Mouse (Mus musculus): ENCODE measurements at regions not wholly inside any gene's neighbourhood (a gene's known extent, or its start where the extent isn't known, plus 50 kb on each side); places are given as distances from the start of the nearest gene placed in this dataset.

- H3K36me3 ChIP-seq (ENCODE audit: control insufficient read depth, insufficient read depth, low read length) = no peaks in the 10 kb centered on the region
- ATAC-seq (ENCODE audit: low FRiP score, low TSS enrichment) (no peak), DNase-seq (no peak)
- H3K9ac ChIP-seq (replicated peaks; ENCODE audit: low read length) = no peak overlapping the region
- no peak overlapping the region for H3K4me2 ChIP-seq (ENCODE audit: low read length)
- no peaks in the 10 kb centered on the region for H3K4me1 ChIP-seq (ENCODE audit: control insufficient read depth, insufficient read depth, low read length)
- H3K27ac ChIP-seq (replicated peaks; ENCODE audit: low read depth, low read length) = no peak overlapping the region
- H3K9me3 ChIP-seq (ENCODE audit: control insufficient read depth, low read length) = no peaks in the 10 kb centered on the region
- H3K4me3 ChIP-seq (replicated peaks; ENCODE audit: low read depth, low read length) = no peak overlapping the region
- no peaks in the 10 kb centered on the region for H3K27me3 ChIP-seq (ENCODE audit: control insufficient read depth, insufficient read depth, low read length)
- WGBS = 37% methylated on average over 14 of the region's 14 CpGs
These were observed 615.3 kb upstream of the Sall1 start for GRCm38 (mm10) chr8:89658998-89659944.

- no peak overlapping the region for H3K27ac ChIP-seq (replicated peaks; ENCODE audit: low read depth, low read length)
- 0 out of 2 replicates have a peak overlapping the region, but pooled peaks have one; percentile 1 for H3K4me2 ChIP-seq (ENCODE audit: low read length)
- no peak overlapping the region for H3K4me3 ChIP-seq (replicated peaks; ENCODE audit: low read depth, low read length)
- no peaks in the 10 kb centered on the region for H3K36me3 ChIP-seq (ENCODE audit: control insufficient read depth, insufficient read depth, low read length)
- 50% methylated on average over 14 of the region's 14 CpGs for WGBS
- H3K9me3 ChIP-seq (ENCODE audit: control insufficient read depth, low read length) = no peaks in the 10 kb centered on the region
- H3K9ac ChIP-seq (replicated peaks; ENCODE audit: low read length) = no peak overlapping the region
- no peak for DNase-seq
- H3K4me1 ChIP-seq (ENCODE audit: control insufficient read depth, insufficient read depth, low read length) = no peaks in the 10 kb centered on the region
- H3K27me3 ChIP-seq (ENCODE audit: control insufficient read depth, insufficient read depth, low read length) = no peaks in the 10 kb centered on the region
- ATAC-seq (ENCODE audit: low FRiP score, low TSS enrichment) = no peak
These were observed 611.4 kb upstream of the Sall1 start for GRCm38 (mm10) chr8:89655369-89655768.

- ATAC-seq (ENCODE audit: low FRiP score, low TSS enrichment) (no peak), DNase-seq (no peak)
- Histone ChIP-seq H3K27ac (replicated peaks; ENCODE audit: low read depth, low read length) (no peak overlapping the region), H3K9me3 (ENCODE audit: control insufficient read depth, low read length) (0 out of 2 replicates have a peak, but pooled peaks cover 3% of the 10 kb centered on the region), H3K27me3 (ENCODE audit: control insufficient read depth, insufficient read depth, low read length) (no peaks in the 10 kb centered on the region), H3K9ac (replicated peaks; ENCODE audit: low read length) (no peak overlapping the region), H3K4me2 (ENCODE audit: low read length) (no peak overlapping the region), H3K4me1 (ENCODE audit: control insufficient read depth, insufficient read depth, low read length) (no peaks in the 10 kb centered on the region), H3K36me3 (ENCODE audit: control insufficient read depth, insufficient read depth, low read length) (no peaks in the 10 kb centered on the region), H3K4me3 (replicated peaks; ENCODE audit: low read depth, low read length) (no peak overlapping the region)
- WGBS = 74% methylated on average over 5 of the region's 5 CpGs
These were observed 605.4 kb upstream of the Sall1 start for GRCm38 (mm10) chr8:89649207-89649890.

- no peak for DNase-seq
- Histone ChIP-seq H3K4me1 (ENCODE audit: control insufficient read depth, insufficient read depth, low read length) (no peaks in the 10 kb centered on the region), H3K4me3 (replicated peaks; ENCODE audit: low read depth, low read length) (no peak overlapping the region), H3K9ac (replicated peaks; ENCODE audit: low read length) (no peak overlapping the region), H3K27ac (replicated peaks; ENCODE audit: low read depth, low read length) (no peak overlapping the region), H3K9me3 (ENCODE audit: control insufficient read depth, low read length) (0 out of 2 replicates have a peak, but pooled peaks cover 3% of the 10 kb centered on the region), H3K36me3 (ENCODE audit: control insufficient read depth, insufficient read depth, low read length) (no peaks in the 10 kb centered on the region), H3K27me3 (ENCODE audit: control insufficient read depth, insufficient read depth, low read length) (no peaks in the 10 kb centered on the region), H3K4me2 (ENCODE audit: low read length) (no peak overlapping the region)
- ATAC-seq (ENCODE audit: low FRiP score, low TSS enrichment) = no peak
- WGBS = 92% methylated on average over 5 of the region's 5 CpGs
These were observed 603.0 kb upstream of the Sall1 start for GRCm38 (mm10) chr8:89646946-89647345.

- no peaks in the 10 kb centered on the region for H3K36me3 ChIP-seq (ENCODE audit: control insufficient read depth, insufficient read depth, low read length)
- H3K27ac ChIP-seq (replicated peaks; ENCODE audit: low read depth, low read length) = no peak overlapping the region
- no peak for DNase-seq
- H3K4me3 ChIP-seq (replicated peaks; ENCODE audit: low read depth, low read length) = no peak overlapping the region
- H3K4me1 ChIP-seq (ENCODE audit: control insufficient read depth, insufficient read depth, low read length) = no peaks in the 10 kb centered on the region
- H3K4me2 ChIP-seq (ENCODE audit: low read length) = no peak overlapping the region
- H3K9me3 ChIP-seq (ENCODE audit: control insufficient read depth, low read length) = no peaks in the 10 kb centered on the region
- H3K9ac ChIP-seq (replicated peaks; ENCODE audit: low read length) = no peak overlapping the region
- ATAC-seq (ENCODE audit: low FRiP score, low TSS enrichment) = no peak
- H3K27me3 ChIP-seq (ENCODE audit: control insufficient read depth, insufficient read depth, low read length) = no peaks in the 10 kb centered on the region
- WGBS = 89% methylated on average over 5 of the region's 5 CpGs
These were observed 597.4 kb upstream of the Sall1 start for GRCm38 (mm10) chr8:89641339-89641738.

GRCm38 (mm10) chr8:89634864-89635263 lies 590.9 kb upstream of the Sall1 start:
- Histone ChIP-seq H3K36me3 (ENCODE audit: control insufficient read depth, insufficient read depth, low read length) (no peaks in the 10 kb centered on the region), H3K9ac (replicated peaks; ENCODE audit: low read length) (no peak overlapping the region), H3K9me3 (ENCODE audit: control insufficient read depth, low read length) (no peaks in the 10 kb centered on the region), H3K4me2 (ENCODE audit: low read length) (no peak overlapping the region), H3K4me1 (ENCODE audit: control insufficient read depth, insufficient read depth, low read length) (no peaks in the 10 kb centered on the region), H3K27ac (replicated peaks; ENCODE audit: low read depth, low read length) (no peak overlapping the region), H3K4me3 (replicated peaks; ENCODE audit: low read depth, low read length) (no peak overlapping the region), H3K27me3 (ENCODE audit: control insufficient read depth, insufficient read depth, low read length) (no peaks in the 10 kb centered on the region)
- DNase-seq = no peak
- no peak for ATAC-seq (ENCODE audit: low FRiP score, low TSS enrichment)
- WGBS = 97% methylated on average over 2 of the region's 2 CpGs

- no peaks in the 10 kb centered on the region for H3K27me3 ChIP-seq (ENCODE audit: control insufficient read depth, insufficient read depth, low read length)
- no peak overlapping the region for H3K4me3 ChIP-seq (replicated peaks; ENCODE audit: low read depth, low read length)
- no peaks in the 10 kb centered on the region for H3K9me3 ChIP-seq (ENCODE audit: control insufficient read depth, low read length)
- no peak for DNase-seq
- H3K4me2 ChIP-seq (ENCODE audit: low read length) = no peak overlapping the region
- no peaks in the 10 kb centered on the region for H3K4me1 ChIP-seq (ENCODE audit: control insufficient read depth, insufficient read depth, low read length)
- H3K27ac ChIP-seq (replicated peaks; ENCODE audit: low read depth, low read length) = no peak overlapping the region
- H3K36me3 ChIP-seq (ENCODE audit: control insufficient read depth, insufficient read depth, low read length) = no peaks in the 10 kb centered on the region
- 63% methylated on average over 5 of the region's 5 CpGs for WGBS
- ATAC-seq (ENCODE audit: low FRiP score, low TSS enrichment) = no peak
- no peak overlapping the region for H3K9ac ChIP-seq (replicated peaks; ENCODE audit: low read length)
These were observed 588.3 kb upstream of the Sall1 start for GRCm38 (mm10) chr8:89632304-89632703.

GRCm38 (mm10) chr8:89630540-89630939 lies 586.6 kb upstream of the Sall1 start:
- H3K9ac ChIP-seq (replicated peaks; ENCODE audit: low read length) = no peak overlapping the region
- ATAC-seq (ENCODE audit: low FRiP score, low TSS enrichment) (no peak), DNase-seq (no peak)
- H3K9me3 ChIP-seq (ENCODE audit: control insufficient read depth, low read length) = no peaks in the 10 kb centered on the region
- 85% methylated on average over 3 of the region's 3 CpGs for WGBS
- H3K27me3 ChIP-seq (ENCODE audit: control insufficient read depth, insufficient read depth, low read length) = no peaks in the 10 kb centered on the region
- no peaks in the 10 kb centered on the region for H3K4me1 ChIP-seq (ENCODE audit: control insufficient read depth, insufficient read depth, low read length)
- H3K4me2 ChIP-seq (ENCODE audit: low read length) = no peak overlapping the region
- H3K36me3 ChIP-seq (ENCODE audit: control insufficient read depth, insufficient read depth, low read length) = no peaks in the 10 kb centered on the region
- no peak overlapping the region for H3K27ac ChIP-seq (replicated peaks; ENCODE audit: low read depth, low read length)
- no peak overlapping the region for H3K4me3 ChIP-seq (replicated peaks; ENCODE audit: low read depth, low read length)

Data from midbrain, embryonic 14.5 days (tissue).